Mouse (Mus musculus) midbrain, embryonic 15.5 days (tissue): ENCODE results near the gene Tcf7l1. TPM values are rescaled to one million over a fixed set of nuclear protein-coding genes. Genes with fewer than 3 reads are reported as not detected.

Experiments used
- ATAC-seq: fragments of 200-750 bp; cut with Nextera tagmentation; replicated peaks from 2 replicates; pipeline ENCODE4 v1.8.0; 2017; ENCODE audit warnings: moderate TSS enrichment
- H3K27ac ChIP-seq: fragments of 300-500 bp; sonication (generic); 2 replicates; pipeline ENCODE4 v1.5.1; 2015; ENCODE audit warnings: mild to moderate bottlenecking, inconsistent platforms
- H3K27me3 ChIP-seq: fragments of 300-500 bp; sonication (generic); replicated peaks from 2 replicates; pipeline ENCODE4 v1.6.1; 2015; ENCODE audit warnings: inconsistent platforms
- H3K36me3 ChIP-seq: fragments of 300-500 bp; sonication (generic); replicated peaks from 2 replicates; pipeline ENCODE4 v1.6.1; 2015; ENCODE audit warnings: inconsistent platforms
- H3K4me1 ChIP-seq: fragments of 300-500 bp; sonication (generic); 2 replicates; pipeline ENCODE4 v1.6.1; 2015; ENCODE audit warnings: inconsistent platforms
- H3K4me2 ChIP-seq: fragments of 300-500 bp; sonication (generic); 2 replicates; pipeline ENCODE4 v1.6.1; 2015; ENCODE audit warnings: inconsistent platforms, mild to moderate bottlenecking, moderate library complexity
- H3K4me3 ChIP-seq: fragments of 300-500 bp; sonication (generic); 2 replicates; pipeline ENCODE4 v1.5.1; 2015; ENCODE audit warnings: mild to moderate bottlenecking, inconsistent platforms
- H3K9ac ChIP-seq: fragments of 300-500 bp; sonication (generic); 2 replicates; pipeline ENCODE4 v1.6.1; 2015; ENCODE audit warnings: mild to moderate bottlenecking, inconsistent platforms
- H3K9me3 ChIP-seq: fragments of 300-500 bp; sonication (generic); 2 replicates; pipeline ENCODE4 v1.6.1; 2016; ENCODE audit warnings: inconsistent platforms
- whole genome bisulfite sequencing: fragments of 180-500 bp; shearing (Covaris S2); methylation state at CpG from one replicate; pipeline ENCODE4 v1.1.7; 2015; ENCODE audit warnings: mixed read lengths; 5-methylcytosine and 5-hydroxymethylcytosine counted together
- polyA plus RNA-seq: library from polyadenylated mRNA; unstranded; fragments of >200 nt; fragmentation: Nextera tagmentation; extraction: Ambion mirVana; gene quantifications from 2 replicates; pipeline ENCODE4 v1.2.1, GENCODE M21; 2015

Tcf7l1 gene
- polyA plus RNA-seq, 1 experiment from 2014 or later, result 6.1 TPM

DNA sequence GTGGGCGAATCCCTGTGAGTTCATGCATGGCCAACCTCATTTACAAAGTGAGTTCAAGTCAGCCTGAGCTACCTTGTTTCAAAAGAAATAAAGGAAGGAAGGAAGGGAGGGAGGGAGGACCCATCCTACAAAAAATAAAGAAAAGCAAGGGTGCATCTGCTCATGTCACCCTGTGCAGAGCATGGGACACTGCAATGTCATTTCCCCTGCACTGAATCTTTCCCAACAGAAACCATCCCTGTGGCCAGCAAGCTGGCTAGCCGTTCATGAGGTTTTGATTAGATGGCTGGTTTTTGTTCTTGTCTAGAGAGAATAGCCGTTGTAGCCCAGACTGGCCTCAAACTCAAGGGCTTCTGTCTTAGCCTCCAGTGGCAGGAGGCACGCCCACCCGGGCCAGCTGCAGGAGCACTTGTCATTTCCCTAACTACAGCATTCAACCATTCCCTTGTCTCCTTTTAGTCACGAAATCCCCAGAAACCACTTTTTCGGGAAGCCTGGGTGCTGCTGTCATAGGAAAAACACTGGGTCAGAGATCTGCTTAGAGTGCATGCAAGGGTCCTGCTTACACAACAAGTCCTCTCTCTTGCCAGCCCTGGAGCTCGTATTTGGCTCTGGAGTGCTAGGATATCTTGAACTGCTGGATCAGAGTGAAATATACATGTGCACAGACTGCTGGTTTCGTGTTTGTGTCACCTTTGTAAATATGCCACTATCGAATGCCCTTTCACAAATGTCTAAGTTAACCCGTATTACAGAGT is 207.2 kb downstream of the Tcf7l1 start:
- no peak for ATAC-seq
- peaks cover 5% of the 10 kb centered on the region for H3K36me3 ChIP-seq
- no peak overlapping the region for H3K9ac ChIP-seq
- no peaks in the 10 kb centered on the region for H3K4me1 ChIP-seq
- H3K9me3 ChIP-seq, result no peaks in the 10 kb centered on the region
- H3K27ac ChIP-seq, result no peak overlapping the region
- no peaks in the 10 kb centered on the region for H3K27me3 ChIP-seq
- no peak overlapping the region for H3K4me2 ChIP-seq
- no peak overlapping the region for H3K4me3 ChIP-seq
- WGBS, result 67% methylated on average over 11 of the region's 11 CpGs

Other genes with a start within 250 kb of the Tcf7l1 start
- 5.8 and 7.8 TPM in 2 replicates for gene Capg, start 244.9 kb downstream of the Tcf7l1 start, polyA plus RNA-seq
- 16.5 and 17.4 TPM in 2 replicates for gene Elmod3, start 190.8 kb downstream of the Tcf7l1 start, polyA plus RNA-seq
- gene Retsat, start 190.8 kb downstream of the Tcf7l1 start, polyA plus RNA-seq, result 6.1 and 7.2 TPM in 2 replicates
- 38.0 and 38.7 TPM in 2 replicates for gene Tgoln1, start 172.3 kb downstream of the Tcf7l1 start, polyA plus RNA-seq
- gene Kcmf1, start 110.7 kb upstream of the Tcf7l1 start, polyA plus RNA-seq, result 38.1 and 42.8 TPM in 2 replicates
- gene Tmsb10, start 169.5 kb upstream of the Tcf7l1 start, polyA plus RNA-seq, result 4,117 and 4,750 TPM in 2 replicates